Mouse (Mus musculus) kidney, embryonic 16.5 days (tissue): ENCODE results near the gene Dtd2. TPM values are rescaled to one million over a fixed set of nuclear protein-coding genes. Genes with fewer than 3 reads are reported as not detected.

ENCODE experiments used
- ATAC-seq: fragments of 200-750 bp; cut with Nextera tagmentation; 2 replicates; pipeline ENCODE4 v1.8.0; 2017; ENCODE audit warnings: moderate TSS enrichment; ENCODE audit not compliant: low FRiP score, low TSS enrichment
- H3K27ac ChIP-seq: fragments of 300-500 bp; sonication (generic); 2 replicates; pipeline ENCODE4 v1.5.1; 2014; ENCODE audit warnings: low read length
- H3K27me3 ChIP-seq: fragments of 300-500 bp; sonication (generic); 2 replicates; pipeline ENCODE4 v1.6.1; 2014; ENCODE audit warnings: low read length, control low read depth, mixed read lengths; ENCODE audit not compliant: insufficient read depth
- H3K36me3 ChIP-seq: fragments of 300-500 bp; sonication (generic); 2 replicates; pipeline ENCODE4 v1.6.1; 2014; ENCODE audit warnings: low read length, control low read depth, mixed read lengths; ENCODE audit not compliant: insufficient read depth
- H3K4me1 ChIP-seq: fragments of 300-500 bp; sonication (generic); 2 replicates; pipeline ENCODE4 v1.6.1; 2014; ENCODE audit warnings: low read length, control low read depth, mixed read lengths; ENCODE audit not compliant: insufficient read depth
- H3K4me2 ChIP-seq: fragments of 300-500 bp; sonication (generic); replicated peaks from 2 replicates; pipeline ENCODE4 v1.6.1; 2014; ENCODE audit warnings: low read depth, low read length
- H3K4me3 ChIP-seq: fragments of 300-500 bp; sonication (generic); 2 replicates; pipeline ENCODE4 v1.5.1; 2014; ENCODE audit warnings: mild to moderate bottlenecking, low read length
- H3K9ac ChIP-seq: fragments of 300-500 bp; sonication (generic); replicated peaks from 2 replicates; pipeline ENCODE4 v1.6.1; 2014; ENCODE audit warnings: low read length
- H3K9me3 ChIP-seq: fragments of 300-500 bp; sonication (generic); 2 replicates; pipeline ENCODE4 v1.6.1; 2016; ENCODE audit warnings: low read length, control low read depth
- WGBS: fragments of 180-500 bp; shearing (Covaris S2); extraction: QIAGEN DNeasy Blood & Tissue Kit; methylation state at CpG from one replicate; pipeline ENCODE4 v1.1.7; 2014; 5-methylcytosine and 5-hydroxymethylcytosine counted together
- polyA plus RNA-seq: library from polyadenylated mRNA; unstranded; fragments of >200 nt; fragmentation: Nextera tagmentation; extraction: Ambion mirVana; gene quantifications from 2 replicates; pipeline ENCODE4 v1.2.1, GENCODE M21; 2015

Gene Dtd2
- polyA plus RNA-seq, 1 experiment from 2014 or later = 28.7 TPM

- Histone ChIP-seq H3K27me3 (no peaks in the 10 kb centered on the region), H3K27ac (peak overlapping the region; percentile 94), H3K36me3 (no peaks in the 10 kb centered on the region), H3K4me2 (peak overlapping the region; percentile 64), H3K9ac (peak overlapping the region; percentile 89), H3K4me3 (peak overlapping the region; percentile 97), H3K4me1 (peaks cover 10% of the 10 kb centered on the region; the same call in 1 of the 2 replicates), H3K9me3 (0 out of 2 replicates have a peak, but pooled peaks cover 5% of the 10 kb centered on the region)
- WGBS = 2% methylated on average over 35 of the region's 35 CpGs
- no peak for ATAC-seq
Observed at GRCm38 (mm10) chr12:51970352-51971069, 35.8 kb downstream of the Dtd2 start.

- 17% methylated on average over 7 of the region's 7 CpGs for WGBS
Observed at GRCm38 (mm10) chr12:51969876-51970275, 36.4 kb downstream of the Dtd2 start.

DNA sequence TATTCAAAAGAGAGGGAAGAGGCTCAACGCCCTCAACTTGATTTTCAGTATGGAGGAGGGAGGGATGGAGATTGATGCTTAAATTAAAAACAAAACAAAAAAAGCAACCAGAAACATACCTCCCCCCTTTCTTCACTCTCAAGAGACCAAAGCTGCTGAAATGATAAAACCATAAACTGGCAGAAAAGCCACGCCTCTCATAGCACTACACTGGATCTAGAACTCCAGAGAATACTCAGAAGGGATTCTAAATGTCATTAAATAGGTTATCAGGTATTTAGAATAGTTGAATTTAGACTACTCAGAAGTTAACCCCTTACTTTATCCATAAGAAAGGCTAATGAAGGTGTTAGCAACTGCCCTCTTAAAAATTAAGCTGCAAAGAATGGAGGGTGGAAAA is 37.2 kb downstream of the Dtd2 start:
- Histone ChIP-seq H3K9ac (no peak overlapping the region), H3K4me2 (no peak overlapping the region), H3K4me3 (no peak overlapping the region), H3K9me3 (0 out of 2 replicates have a peak, but pooled peaks cover 5% of the 10 kb centered on the region), H3K36me3 (no peaks in the 10 kb centered on the region), H3K27me3 (no peaks in the 10 kb centered on the region), H3K4me1 (peaks cover 11% of the 10 kb centered on the region; the same call in 1 of the 2 replicates), H3K27ac (no peak overlapping the region)
- ATAC-seq = no peak
- 75% methylated on average over 2 of the region's 2 CpGs for WGBS

More at GRCm38 (mm10) chr12:51969876-51970275, 36.4 kb downstream of the Dtd2 start:
- ATAC-seq = no peak
- Histone ChIP-seq H3K27me3 (no peaks in the 10 kb centered on the region), H3K9me3 (0 out of 2 replicates have a peak, but pooled peaks cover 5% of the 10 kb centered on the region), H3K4me1 (peaks cover 10% of the 10 kb centered on the region; the same call in 1 of the 2 replicates), H3K4me2 (peak overlapping the region; percentile 64), H3K9ac (no peak overlapping the region; the same call in 1 of the 2 replicates), H3K4me3 (peak overlapping the region; percentile 97), H3K27ac (no peak overlapping the region), H3K36me3 (no peaks in the 10 kb centered on the region)

DNA sequence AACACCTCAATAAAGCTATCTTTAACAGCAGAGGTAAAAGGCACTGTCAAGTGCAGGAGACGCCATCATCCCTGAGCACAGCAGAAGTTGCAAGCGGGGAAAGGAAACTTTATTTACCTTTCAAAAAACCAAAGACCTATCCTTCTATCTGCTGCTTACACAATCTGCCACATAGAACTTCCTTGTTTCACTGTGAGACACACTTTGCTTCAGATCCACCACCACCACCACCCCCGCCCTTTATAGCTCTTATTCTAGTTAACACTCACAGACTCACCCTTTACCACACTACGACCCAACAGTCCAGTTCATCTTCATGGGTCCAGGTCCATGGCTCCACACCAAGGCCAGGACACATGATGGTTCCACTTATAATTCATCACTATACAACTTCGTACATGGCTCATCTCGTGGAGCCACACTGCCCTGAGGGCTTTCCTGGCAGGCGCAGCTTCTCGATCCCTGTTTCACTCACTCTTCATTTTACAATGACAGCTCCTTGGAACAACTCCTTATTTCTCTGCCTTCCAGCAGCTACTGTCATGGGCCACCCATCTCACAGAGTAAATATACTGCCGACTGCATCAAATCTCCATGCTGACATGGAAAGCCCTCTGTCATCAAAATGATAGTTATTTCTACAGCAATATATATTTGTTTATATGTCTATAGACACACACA is 38.2 kb downstream of the Dtd2 start:
- WGBS = 88% methylated on average over 9 of the region's 9 CpGs
- Histone ChIP-seq H3K9me3 (0 out of 2 replicates have a peak, but pooled peaks cover 5% of the 10 kb centered on the region), H3K9ac (no peak overlapping the region), H3K27me3 (no peaks in the 10 kb centered on the region), H3K4me2 (no peak overlapping the region), H3K4me3 (no peak overlapping the region), H3K4me1 (peaks cover 12% of the 10 kb centered on the region; the same call in 1 of the 2 replicates), H3K27ac (no peak overlapping the region), H3K36me3 (no peaks in the 10 kb centered on the region)
- ATAC-seq = no peak

DNA sequence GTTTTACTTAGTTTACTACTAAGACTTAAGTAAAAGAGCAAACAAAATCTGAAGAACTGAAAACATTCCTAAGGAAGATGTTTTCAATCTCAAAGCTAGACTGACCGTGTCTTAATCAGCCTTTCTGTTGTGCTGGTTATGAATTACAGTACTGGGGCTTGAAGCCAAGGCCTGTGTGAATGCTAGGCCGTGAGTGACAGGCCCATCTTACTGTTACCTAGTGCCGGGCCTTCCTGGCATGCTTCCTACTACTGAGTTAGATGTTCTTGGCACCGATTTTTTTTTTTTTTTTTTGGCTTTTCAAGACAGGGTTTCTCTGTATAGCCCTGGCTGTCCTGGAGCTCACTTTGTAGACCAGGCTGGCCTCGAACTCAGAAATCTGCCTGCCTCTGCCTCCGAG is 48.7 kb downstream of the Dtd2 start:
- H3K36me3 ChIP-seq = peaks cover 19% of the 10 kb centered on the region; the same call in 1 of the 2 replicates
- ATAC-seq = no peak

GRCm38 (mm10) chr12:51952309-51952708 is 54.0 kb downstream of the Dtd2 start:
- Histone ChIP-seq H3K27me3 (no peaks in the 10 kb centered on the region), H3K36me3 (peaks cover 45% of the 10 kb centered on the region), H3K4me3 (no peak overlapping the region), H3K9me3 (0 out of 2 replicates have a peak, but pooled peaks cover 7% of the 10 kb centered on the region), H3K4me2 (no peak overlapping the region), H3K9ac (no peak overlapping the region), H3K27ac (no peak overlapping the region), H3K4me1 (no peaks in the 10 kb centered on the region)
- ATAC-seq = peak; percentile 63; the same call in 1 of the 2 replicates
- 39% methylated on average over 10 of the region's 10 CpGs for WGBS

More for the DNA sequence above, 48.7 kb downstream of the Dtd2 start:
- no peak overlapping the region for H3K27ac ChIP-seq
- H3K4me3 ChIP-seq = no peak overlapping the region
- no peaks in the 10 kb centered on the region for H3K4me1 ChIP-seq
- H3K9ac ChIP-seq = no peak overlapping the region
- no peak overlapping the region for H3K4me2 ChIP-seq
- H3K27me3 ChIP-seq = no peaks in the 10 kb centered on the region
- WGBS = 86% methylated on average over 6 of the region's 6 CpGs
- H3K9me3 ChIP-seq = no peaks in the 10 kb centered on the region

DNA sequence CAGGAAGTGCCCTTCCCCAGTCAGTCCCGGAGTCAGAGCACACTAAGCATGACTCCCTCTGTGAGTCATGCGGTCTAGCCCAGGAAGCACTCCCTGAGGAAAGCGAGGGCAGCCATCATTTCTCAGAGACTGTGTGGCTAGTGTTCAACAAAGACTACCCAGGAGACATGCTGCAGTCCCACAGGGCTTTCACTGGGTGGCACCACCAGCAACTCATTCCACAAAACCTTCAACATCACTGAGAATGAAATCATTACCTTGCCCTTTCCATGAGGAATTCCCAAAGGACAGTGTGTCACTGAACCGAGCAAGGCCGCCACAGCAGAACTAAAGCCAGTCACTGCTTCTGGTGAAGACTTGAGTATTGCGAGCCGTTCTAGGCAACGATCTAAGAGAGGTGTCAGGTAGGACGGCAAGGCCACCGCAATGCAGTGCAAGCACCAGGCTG is 58.8 kb downstream of the Dtd2 start:
- Histone ChIP-seq H3K4me2 (no peak overlapping the region), H3K9ac (no peak overlapping the region), H3K36me3 (peaks cover 41% of the 10 kb centered on the region), H3K27me3 (no peaks in the 10 kb centered on the region), H3K4me1 (no peaks in the 10 kb centered on the region), H3K9me3 (0 out of 2 replicates have a peak, but pooled peaks cover 7% of the 10 kb centered on the region), H3K27ac (no peak overlapping the region), H3K4me3 (no peak overlapping the region)
- ATAC-seq = no peak
- 86% methylated on average over 10 of the region's 10 CpGs for WGBS

DNA sequence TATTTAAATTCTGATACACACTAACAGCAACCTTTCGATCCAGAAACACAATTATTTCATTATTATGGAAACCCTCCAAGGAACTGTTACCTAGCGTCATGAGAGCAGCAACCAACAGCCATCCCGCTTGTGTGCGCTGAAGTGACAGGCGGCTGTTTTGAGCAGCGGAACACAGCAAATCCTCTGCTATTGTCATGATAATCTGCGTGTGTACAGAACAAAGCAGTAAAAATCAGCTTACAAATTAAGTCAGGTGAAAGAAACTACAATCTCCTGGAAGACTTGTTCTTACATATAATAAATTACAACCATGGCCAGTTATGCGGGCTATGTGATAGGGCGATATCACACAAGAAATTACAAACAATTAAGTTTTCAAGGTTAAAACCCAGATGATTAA is 61.0 kb downstream of the Dtd2 start:
- Histone ChIP-seq H3K27ac (no peak overlapping the region), H3K9me3 (0 out of 2 replicates have a peak, but pooled peaks cover 7% of the 10 kb centered on the region), H3K4me3 (no peak overlapping the region), H3K27me3 (no peaks in the 10 kb centered on the region), H3K36me3 (peaks cover 30% of the 10 kb centered on the region), H3K4me2 (no peak overlapping the region), H3K4me1 (no peaks in the 10 kb centered on the region), H3K9ac (no peak overlapping the region)
- 95% methylated on average over 9 of the region's 9 CpGs for WGBS
- ATAC-seq = no peak

- Histone ChIP-seq H3K9ac (no peak overlapping the region), H3K27ac (no peak overlapping the region), H3K27me3 (no peaks in the 10 kb centered on the region), H3K9me3 (no peaks in the 10 kb centered on the region), H3K4me2 (no peak overlapping the region), H3K4me3 (no peak overlapping the region), H3K36me3 (peaks cover 18% of the 10 kb centered on the region), H3K4me1 (no peaks in the 10 kb centered on the region)
- ATAC-seq = no peak
- WGBS = 84% methylated on average over 4 of the region's 4 CpGs
Observed at GRCm38 (mm10) chr12:51939848-51940247, 66.5 kb downstream of the Dtd2 start.
